Mouse (Mus musculus) thymus, postnatal 4 days (tissue): Measurements from ENCODE around the gene Thsd7b.

ENCODE experiments used
- DNase-seq: peaks from one replicate; pipeline ENCODE4 v3.0.0; 2021

Thsd7b gene

DNA sequence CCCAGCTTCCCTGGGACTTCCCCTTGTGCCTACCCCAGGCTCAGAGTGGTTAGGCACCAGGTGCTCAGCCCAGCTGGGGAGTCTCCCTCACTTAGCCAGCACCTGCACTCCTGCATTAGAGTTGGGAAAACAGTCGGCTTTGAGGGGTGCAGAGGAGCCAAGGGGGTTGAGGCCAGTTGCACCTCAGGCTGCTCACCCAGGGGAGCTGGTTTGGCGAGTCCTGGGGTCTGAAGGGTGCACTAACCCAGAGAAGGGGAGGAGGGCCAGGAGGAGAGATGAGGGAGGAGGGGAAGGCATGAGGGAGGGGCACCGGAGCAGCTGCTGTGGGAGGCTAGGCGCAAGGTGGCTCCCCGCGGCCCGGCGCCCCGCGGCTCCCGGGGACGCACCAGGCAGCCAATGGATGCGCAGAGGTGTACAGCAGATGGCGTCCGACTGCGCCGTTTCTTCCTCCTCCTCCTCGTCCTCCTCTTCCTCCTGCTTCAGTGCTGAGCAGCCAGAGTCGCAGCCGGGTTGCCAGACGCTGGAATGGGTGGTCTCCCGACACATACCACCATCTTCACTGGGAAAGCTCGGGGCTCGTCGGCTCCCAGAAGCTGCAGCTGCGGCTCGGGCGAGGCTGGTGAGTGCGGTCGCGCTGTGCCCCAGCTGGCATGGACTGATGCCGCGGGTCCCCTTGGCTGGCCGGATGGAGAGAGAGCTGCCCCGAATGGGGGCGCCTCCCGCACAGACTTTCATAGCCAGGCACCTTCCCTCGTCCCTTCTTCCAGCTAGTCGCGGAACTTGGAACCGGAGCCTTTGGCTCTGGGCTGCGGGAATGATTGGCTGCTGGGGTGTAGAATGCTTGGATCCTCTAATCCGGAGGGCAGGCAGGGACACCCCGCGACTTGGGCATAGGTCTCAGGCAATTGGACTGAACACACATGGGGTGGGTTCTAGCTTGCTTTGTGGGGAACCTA lies at the start of gene Thsd7b:
Thsd7b (plus strand) TSS at position 321 of the 956 bp plus-strand sequence.
- peak; percentile 7 for DNase-seq

DNA sequence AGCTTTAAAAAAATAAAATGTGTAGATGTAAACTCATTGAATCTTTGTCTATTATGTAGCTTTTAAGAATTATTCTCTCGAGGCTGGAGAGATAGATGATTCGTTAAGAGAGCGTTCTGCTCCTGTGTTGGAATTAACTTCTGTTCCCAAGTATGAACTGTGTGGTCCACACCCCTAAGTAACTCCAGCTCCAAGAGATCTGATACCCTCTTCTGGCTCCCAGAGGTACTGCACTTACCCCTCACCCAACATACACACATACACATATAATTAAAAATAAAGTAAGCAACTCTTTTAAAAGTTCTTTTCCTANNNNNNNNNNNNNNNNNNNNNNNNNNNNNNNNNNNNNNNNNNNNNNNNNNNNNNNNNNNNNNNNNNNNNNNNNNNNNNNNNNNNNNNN lies 28.8 kb upstream of the Thsd7b start:
- peak; percentile 22 for DNase-seq

DNA sequence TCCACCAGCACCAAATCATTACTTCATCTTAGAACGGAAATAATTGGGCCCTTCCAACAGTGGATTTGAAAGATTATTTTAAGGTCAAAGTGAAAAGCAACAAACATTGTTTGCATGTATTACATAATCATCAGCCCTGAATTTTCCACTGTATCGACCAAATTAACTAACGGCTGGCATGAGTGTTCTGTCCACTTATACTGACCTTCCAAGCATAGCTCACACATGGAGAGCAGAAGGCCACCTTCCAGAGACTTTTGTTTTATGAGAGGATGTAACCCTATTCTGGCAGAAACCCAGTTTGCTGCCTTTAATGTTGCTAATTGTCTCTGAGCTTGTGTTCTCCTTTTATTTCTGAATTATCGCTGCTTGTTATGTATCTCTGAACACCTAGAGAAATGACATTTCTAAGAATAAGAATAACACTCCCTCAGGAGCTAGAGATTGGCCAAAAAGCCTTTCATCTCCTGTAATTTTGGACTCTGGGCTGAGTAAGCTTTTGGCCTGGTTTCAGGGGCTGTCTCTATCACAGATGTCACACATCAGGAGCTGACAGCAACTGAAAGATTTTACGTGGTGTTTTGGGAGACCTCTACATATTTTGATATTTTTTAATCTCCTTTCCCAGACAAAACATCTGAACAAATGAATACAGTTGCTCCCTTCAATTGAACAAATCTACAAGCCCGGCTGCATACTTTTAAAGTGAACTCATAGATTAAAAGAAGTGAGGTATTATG lies 22.2 kb upstream of the Thsd7b start:
- no peak for DNase-seq

DNA sequence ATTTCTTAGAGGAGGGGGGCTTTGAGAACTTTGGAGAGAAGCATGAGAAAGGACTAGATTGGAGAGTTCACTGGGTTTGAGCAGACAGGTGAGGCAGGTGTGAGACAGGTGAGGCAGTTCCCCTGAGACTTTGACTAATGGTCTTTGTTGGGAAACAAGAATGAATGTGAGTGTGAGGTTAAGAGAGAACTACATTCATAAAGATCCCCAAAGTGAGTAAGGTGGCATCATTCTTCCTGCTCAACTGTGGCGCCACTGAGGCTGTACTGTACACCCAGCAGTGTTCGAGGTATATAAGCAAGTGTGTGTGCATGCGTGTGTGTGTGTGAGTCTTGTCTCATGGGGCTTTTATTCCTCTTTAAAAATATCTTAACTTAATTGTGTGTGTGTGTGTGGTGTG lies 6.4 kb upstream of the Thsd7b start:
- no peak for DNase-seq

DNA sequence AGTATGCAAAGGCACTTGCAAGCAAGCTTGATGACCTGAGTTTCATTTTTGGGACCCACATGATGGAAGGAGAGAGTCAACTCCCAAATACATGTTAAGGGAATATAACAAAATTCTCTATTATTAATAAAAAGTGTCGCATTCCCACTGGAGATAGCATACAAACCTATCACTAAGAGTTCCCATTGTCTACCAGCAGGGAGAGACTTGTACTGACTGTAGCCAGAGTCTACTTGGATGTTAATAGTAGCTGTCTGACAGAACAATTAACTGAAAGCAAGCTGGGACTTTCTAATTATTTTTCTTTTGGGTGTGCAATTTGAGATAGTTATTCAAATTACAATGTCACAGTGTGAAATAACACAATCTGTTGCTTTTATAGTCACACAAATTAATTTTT lies 31.1 kb downstream of the Thsd7b start:
- no peak for DNase-seq

DNA sequence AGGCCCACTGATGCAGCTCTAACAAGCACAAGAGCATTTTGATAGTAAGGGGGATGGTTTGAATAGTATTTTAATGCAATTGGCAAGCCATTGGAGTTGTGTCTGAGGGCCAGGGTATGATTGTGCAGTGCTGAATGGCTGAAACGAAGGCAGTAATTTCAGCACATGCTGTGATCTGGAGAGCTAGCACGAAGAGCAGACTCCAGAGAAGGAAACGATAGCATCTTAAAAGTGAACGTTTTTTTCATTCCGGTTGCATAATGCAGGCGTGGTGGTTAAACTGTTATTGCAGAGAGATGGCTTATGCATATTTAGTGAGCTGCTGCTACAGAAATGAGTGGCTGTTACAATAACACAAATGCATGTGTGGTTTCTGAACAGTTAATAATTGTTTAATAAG lies 51.3 kb downstream of the Thsd7b start:
- no peak for DNase-seq

DNA sequence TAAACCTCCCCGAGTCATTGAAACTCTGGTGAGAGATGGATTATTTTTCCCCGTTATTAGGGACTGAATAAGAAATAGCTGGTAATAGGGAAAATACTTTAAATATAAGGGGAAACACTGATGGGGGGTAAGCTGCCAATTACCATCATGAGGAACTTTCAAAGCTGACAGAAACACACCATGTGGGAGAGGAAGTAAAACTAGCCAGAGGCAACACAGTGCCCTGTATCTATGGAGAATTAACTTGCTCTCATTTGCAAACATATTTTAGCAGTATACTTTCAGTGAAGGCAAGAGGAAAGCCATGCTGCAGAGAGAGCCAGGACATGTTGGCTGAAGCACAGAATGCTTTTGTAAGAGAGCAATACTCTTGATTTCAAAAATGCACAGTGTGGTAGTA lies 51.7 kb downstream of the Thsd7b start:
- DNase-seq = no peak

DNA sequence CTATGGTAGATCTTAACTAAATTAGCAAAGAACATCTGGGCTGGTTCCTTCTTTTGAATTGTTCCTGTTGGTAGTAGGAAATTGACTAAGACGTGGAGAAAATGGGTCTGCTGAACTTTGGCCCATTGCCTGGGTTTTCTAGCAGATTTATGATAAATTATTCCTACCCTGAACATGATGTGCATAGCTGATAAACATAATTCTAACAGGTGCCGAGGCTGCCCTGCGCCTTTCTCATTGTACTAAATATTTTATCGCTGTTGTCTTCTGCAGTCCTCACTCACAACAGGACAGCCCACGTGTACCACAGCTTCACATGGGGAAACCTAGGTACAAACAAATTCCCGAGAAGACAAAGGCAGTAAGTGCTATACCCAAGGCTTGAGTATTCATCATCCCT lies 83.5 kb downstream of the Thsd7b start:
- DNase-seq = no peak

DNA sequence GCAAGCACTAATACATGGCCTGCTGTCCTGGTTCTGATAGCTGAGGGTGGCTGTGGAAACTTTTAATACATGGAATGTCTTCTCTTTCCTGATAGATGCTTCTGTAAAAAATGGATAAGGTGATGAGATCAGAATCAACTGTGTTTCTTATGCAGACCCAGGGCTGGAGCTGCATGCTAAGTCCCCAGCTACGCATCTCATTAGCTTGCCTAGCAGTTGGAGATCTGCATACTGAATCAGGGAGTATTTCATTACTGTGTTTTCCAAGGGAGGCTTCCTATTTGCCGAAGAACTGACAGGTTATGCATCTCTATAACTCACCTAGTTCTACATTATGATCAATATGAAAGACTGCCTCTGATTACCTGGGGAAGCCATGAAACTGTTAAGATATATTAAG lies 84.3 kb downstream of the Thsd7b start:
- no peak for DNase-seq

DNA sequence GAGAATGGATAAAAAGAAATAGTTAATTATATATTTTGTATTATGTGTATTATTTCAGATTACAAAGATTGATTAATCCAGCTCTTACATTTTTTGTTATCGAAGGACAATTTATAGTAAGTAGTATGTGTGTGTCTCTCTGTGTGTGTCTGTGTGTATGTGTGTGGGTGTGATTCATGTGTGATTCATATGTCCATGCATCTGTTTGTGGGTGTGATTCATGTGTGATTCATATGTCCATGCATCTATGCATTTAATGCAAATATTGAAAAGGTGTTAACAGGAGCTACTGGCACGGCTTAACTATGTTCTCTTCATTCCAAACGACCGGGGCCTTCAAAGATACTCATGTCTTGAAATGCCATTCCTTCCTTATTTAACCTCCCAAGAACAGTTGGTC lies 90.3 kb downstream of the Thsd7b start:
- DNase-seq = no peak

DNA sequence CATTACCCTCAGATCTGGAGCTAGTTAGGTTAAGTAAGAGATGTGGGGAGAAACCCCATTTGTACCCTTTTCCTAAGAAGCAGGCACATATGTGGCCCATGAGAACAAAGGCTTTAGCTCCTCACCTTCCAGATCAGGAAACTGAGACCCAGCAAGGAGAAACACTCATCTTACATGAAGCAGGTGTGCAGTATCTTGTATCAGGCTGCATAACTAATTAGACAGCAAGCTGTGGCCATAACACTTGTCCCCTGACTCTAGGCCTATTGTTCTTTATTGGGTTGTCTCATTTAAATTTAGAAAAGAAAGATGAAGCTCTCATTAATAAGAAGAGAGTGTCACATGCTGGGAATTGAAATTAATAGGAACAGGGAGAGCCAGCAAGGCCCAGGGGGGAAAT lies 91.7 kb downstream of the Thsd7b start:
- DNase-seq = no peak

DNA sequence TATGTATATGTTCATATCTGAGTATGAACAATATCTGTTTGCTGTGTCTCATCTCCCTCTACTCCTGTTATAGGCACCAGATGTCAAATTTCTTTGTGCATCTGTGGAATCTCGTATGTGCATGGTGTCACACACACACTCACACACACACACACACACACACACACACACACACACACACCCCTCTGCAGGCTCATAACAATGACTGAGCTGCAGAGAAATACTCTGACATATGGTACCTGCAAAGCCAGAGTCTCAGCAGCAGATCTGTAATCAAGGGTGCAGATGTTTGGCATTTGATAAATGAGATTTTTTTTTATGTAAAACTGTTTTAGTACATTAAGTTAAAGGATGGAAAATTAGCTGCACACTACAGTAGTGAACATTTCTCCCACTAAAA lies 92.5 kb downstream of the Thsd7b start:
- no peak for DNase-seq

DNA sequence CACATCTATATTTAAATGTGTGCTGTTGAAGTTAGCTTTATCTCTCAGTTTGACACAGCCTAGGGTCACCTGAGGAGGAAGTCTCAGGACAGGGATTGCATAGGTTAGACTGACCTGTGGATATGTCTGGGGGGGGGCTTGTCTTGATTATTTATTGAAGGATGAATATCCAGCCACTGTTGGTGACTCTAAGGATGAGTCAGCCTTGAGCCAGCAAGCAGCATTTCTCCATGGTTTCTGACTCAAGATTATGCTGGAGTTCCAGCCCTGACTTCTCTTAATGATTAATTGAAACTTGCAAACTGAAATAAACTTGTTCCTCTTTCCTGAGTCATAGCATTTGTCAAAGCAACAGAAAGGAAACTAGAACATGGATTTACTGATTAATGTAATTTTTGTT lies 113.4 kb downstream of the Thsd7b start:
- no peak for DNase-seq

DNA sequence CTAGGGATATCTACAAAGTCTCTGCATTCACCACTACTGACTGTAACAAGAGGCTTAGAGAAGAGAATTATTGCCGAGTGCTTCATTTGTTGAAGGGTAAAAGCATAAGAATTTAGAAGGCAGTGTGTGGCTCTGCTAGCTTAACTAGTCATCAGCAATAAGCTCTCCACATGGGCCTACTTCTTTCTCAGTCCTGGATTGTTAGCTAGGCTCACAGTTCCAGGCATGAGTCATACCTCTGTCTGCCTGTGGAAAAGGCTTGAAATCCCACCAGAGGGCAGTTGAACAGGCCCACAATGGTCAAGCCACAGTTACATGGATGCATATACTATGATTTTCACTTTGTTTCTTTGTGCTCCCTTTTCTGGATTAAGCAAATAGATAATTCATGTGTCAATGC lies 138.5 kb downstream of the Thsd7b start:
- no peak for DNase-seq

DNA sequence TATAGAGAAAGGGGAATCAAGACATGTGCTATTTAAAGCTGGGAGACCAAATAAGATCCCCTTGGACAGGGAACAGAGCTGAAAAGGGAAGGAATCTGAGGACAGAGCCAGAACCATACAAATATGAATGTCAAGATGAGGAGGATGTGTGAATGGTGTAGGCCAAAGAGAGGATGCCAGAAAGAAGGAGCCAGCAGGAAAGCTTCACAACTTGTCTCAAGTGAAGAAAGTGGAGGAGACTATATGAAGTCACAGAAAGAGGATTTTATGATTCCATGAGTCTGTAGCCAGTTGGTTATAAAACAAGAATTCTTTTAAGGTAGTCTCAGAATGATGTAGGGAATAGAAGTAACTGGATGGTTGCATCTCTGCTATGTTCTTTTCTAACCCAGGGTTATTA lies 148.5 kb downstream of the Thsd7b start:
- no peak for DNase-seq

DNA sequence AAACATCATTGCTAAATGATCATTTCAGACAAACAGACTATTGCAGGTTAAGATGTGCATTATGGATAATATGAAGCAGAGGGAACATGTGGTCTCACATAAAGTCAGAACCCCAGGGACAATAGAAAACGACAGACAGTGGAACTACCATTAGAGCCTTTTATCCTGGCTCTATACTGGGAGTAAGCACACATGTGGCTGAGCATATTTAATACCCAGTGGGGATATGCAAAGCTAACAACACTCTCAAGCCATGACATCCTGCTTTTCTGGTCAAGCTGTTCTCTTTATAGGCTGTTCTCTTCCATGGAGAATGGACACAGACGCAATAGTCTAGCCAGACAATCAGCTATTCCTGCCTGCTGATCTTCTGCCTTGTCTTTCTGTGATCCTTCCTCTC lies 191.3 kb downstream of the Thsd7b start:
- DNase-seq = no peak

DNA sequence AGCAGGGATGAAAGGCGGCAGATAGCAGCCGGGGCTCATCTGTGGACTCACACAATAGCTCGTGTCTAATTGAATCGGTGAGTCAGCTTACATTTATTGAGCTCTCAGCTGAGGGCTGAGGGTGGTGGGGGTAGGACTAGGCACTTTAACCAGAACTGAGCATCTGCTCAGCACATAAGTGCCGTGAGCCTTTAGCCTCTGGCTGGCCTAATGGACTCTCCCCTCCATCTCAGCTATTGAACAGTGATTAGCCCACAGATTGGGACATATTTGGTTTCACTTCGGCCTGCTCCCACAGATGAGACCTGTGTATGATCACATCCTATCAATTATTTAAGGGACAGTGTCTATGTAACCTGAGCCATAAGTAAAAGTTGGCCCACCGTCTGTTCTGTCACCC lies 200.4 kb downstream of the Thsd7b start:
- no peak for DNase-seq

DNA sequence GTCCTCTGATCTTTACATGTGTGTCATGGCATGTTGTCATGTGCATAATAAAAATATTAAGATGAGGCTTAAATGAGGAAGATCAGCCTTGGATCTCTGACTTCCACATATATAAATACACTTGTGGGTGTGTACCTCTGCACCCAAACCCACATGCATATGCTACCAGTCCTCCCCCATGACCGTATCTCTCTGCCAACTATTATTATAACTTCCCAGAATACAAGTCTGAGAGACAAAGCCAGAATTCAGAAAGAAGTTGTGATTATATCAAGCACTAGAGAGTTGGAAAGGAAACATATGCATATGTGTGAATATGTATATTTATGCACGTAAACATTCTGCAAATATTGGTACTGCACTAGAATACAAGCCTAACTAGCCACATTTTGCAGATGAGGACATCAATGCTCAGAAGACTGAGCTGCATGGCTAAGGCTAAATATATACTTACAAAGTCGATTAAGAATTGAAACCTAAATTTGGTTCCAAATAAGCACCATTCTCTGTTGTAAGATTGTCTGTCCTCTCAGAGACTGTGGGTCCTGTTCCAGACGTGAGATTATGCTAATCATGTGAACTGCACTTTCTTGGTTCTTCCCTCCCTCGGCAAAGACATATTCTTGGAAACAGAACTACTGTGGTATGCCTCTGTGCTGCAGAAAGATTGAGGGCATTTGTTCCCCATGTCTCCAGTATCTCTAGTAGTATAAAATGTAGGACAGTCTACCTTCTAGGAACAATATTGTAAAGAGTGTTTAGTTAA lies 211.3 kb downstream of the Thsd7b start:
- no peak for DNase-seq

DNA sequence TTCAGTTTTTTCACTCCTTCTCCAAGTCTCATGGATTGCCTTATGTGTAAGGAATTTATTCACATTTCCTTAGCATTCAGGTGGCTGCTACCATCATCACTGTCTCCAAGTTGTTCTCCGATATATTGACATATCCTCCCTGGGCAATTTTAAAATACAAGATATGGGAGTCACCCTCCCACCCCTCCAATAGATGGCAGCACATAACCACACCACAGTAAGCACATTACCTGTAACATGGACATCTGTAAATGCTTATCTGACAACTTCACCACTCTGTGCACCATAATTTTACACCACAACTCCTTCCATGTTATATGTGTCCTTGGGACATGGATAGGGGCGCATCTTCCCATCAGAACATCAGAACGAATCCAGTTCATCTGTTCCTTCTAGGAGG lies 218.0 kb downstream of the Thsd7b start:
- DNase-seq = peak; percentile 8

DNA sequence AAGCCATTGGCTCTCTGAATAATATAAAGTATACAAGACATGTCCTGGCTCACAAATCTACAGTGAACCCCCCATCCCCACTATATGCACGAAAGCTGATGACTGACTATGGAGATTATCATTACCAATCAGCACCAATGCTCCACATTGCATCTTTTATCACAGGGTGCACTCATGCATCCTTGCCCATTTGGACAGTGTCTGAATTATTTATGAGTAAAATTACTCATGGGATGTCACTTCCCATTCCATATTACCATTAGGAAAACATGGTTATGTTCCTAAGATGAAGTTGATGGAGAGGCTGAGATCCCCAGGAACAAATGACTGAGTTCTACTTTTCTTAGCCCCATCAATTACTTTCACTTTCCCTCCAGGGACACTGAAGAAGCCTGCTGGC lies 220.8 kb downstream of the Thsd7b start:
- DNase-seq = no peak

DNA sequence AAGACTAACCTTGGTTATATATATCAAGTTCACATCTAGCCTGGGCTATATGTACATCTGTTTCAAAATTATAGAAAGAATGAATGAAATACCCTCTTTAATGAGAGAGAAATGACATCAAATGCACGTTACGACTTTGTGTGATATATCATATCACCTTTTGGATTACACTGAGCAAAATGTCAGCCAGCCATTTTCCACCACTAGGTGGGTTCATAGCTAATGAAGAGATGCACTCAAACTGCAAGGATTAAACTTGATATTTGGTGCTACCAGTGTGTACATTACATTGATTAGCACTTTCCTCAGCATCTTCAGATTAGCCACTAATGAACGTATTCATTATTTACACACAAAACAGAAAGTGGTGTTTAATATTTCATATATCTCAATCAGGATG lies 228.6 kb downstream of the Thsd7b start:
- DNase-seq = no peak

DNA sequence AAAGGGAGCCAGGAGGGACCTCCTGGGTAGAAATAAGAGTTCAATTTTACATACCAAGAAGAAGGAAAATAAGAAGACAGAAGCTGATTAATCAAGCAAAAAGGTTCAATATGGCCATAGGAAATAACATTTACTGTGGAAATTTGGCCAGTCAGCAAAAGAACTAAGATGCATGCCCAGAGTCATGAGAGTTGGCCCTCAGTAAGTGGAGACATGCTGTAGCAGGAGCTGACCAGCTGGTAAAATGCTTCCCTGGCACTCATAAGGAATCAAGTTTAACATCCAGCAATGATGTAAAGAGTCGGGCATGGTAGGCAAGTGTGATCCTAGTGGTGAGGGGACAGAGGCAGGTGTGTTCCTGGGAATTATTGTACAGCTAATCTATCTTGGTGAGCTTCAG lies 243.3 kb downstream of the Thsd7b start:
- DNase-seq = no peak

DNA sequence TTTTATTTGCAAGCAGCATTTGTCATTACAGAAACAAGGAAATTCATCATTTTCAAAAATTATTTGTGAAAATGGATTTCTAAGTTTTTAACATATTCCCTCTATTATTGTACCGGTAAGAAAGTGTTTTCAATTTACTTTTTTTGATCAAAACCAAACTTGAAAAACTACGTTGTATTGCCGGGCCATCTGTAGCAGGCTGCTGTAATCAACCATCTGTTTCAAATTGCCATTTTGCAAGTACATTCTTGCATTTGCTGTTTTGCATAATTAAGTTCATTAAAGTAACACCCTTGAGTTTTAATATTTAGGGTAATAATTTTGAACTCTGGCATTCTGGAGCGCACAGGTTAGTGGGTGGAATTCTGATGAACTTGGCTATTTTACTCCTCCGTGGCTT lies 246.6 kb downstream of the Thsd7b start:
- DNase-seq = no peak

DNA sequence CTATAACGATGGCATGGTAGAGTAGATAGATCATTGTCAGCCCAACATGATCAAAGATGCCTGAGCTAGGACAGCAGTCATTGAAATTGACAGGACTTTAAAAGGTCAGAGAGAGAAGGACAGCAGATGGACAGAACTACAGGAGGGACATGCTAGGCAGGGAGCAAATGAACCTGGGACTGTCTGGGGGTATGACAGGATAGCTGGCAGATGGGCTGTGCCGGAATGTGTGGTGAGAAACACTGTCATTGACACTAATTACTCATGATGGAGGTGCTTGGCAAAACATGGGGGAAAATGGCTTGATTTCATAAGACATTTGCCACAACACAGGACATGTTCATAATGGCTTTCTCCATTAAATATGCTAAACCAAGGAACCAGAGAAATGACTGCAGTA lies 253.9 kb downstream of the Thsd7b start:
- DNase-seq = no peak
